Mouse (Mus musculus) intestine, postnatal 0 days (tissue): ENCODE results near the gene Zscan12. TPM values are rescaled to one million over a fixed set of nuclear protein-coding genes. Genes with fewer than 3 reads are reported as not detected.
A peak's percentile ranks its signal among the peaks of the same experiment; 100 is the strongest.

Experiments used
- ATAC-seq: fragments of 200-750 bp; cut with Nextera tagmentation; 2 replicates; pipeline ENCODE4 v1.8.0; 2017; ENCODE audit warnings: mild to moderate bottlenecking, moderate TSS enrichment, moderate library complexity
- H3K27ac ChIP-seq: fragments of 300-500 bp; sonication (generic); 2 replicates; pipeline ENCODE4 v1.5.1; 2014; ENCODE audit warnings: mild to moderate bottlenecking, low read depth, low read length, moderate library complexity
- H3K27me3 ChIP-seq: fragments of 300-500 bp; sonication (generic); replicated peaks from 2 replicates; pipeline ENCODE4 v1.6.1; 2014; ENCODE audit warnings: low read length, mixed read lengths; ENCODE audit not compliant: control insufficient read depth, insufficient read depth
- H3K36me3 ChIP-seq: fragments of 300-500 bp; sonication (generic); 2 replicates; pipeline ENCODE4 v1.6.1; 2014; ENCODE audit warnings: mild to moderate bottlenecking, moderate library complexity; ENCODE audit not compliant: control insufficient read depth, insufficient read depth
- H3K4me1 ChIP-seq: fragments of 300-500 bp; sonication (generic); replicated peaks from 2 replicates; pipeline ENCODE4 v1.6.1; 2014; ENCODE audit warnings: antibody characterized with exemption, low read length, mixed read lengths; ENCODE audit not compliant: control insufficient read depth, insufficient read depth
- H3K4me2 ChIP-seq: fragments of 300-500 bp; sonication (generic); replicated peaks from 2 replicates; pipeline ENCODE4 v1.6.1; 2014; ENCODE audit warnings: low read depth, mild to moderate bottlenecking, moderate library complexity
- H3K4me3 ChIP-seq: fragments of 300-500 bp; sonication (generic); 2 replicates; pipeline ENCODE4 v1.5.1; 2014; ENCODE audit warnings: low read depth, low read length
- H3K9ac ChIP-seq: fragments of 300-500 bp; sonication (generic); 2 replicates; pipeline ENCODE4 v1.6.1; 2014; ENCODE audit warnings: mild to moderate bottlenecking, low read depth, low read length
- H3K9me3 ChIP-seq: fragments of 300-500 bp; sonication (generic); 2 replicates; pipeline ENCODE4 v1.6.1; 2016; ENCODE audit warnings: mixed run types; ENCODE audit not compliant: control insufficient read depth
- CTCF ChIP-seq: sonication (generic); IDR thresholded peaks from 2 replicates; pipeline ENCODE4 v1.5.1; 2016; ENCODE audit warnings: low read depth, mild to moderate bottlenecking, control low read depth, antibody characterized with exemption, moderate library complexity
- WGBS: fragments of 180-500 bp; shearing (Covaris S2); extraction: QIAGEN DNeasy Blood & Tissue Kit; methylation state at CpG from one replicate; pipeline ENCODE4 v1.1.7; 2014; 5-methylcytosine and 5-hydroxymethylcytosine counted together
- polyA plus RNA-seq: library from polyadenylated mRNA; unstranded; fragments of >200 nt; fragmentation: Nextera tagmentation; extraction: Ambion mirVana; gene quantifications from 2 replicates; pipeline ENCODE4 v1.2.1, GENCODE M21; 2015

The Zscan12 gene
- polyA plus RNA-seq, 1 experiment from 2014 or later: 3.9 TPM

GRCm38 (mm10) chr13:21397486-21397885 is 34.9 kb downstream of the Zscan12 start:
- ATAC-seq: no peak
- Histone ChIP-seq H3K4me1 (0 out of 2 replicates have a peak, but pooled peaks cover 5% of the 10 kb centered on the region), H3K4me2 (no peak overlapping the region), H3K4me3 (no peak overlapping the region), H3K27me3 (no peaks in the 10 kb centered on the region), H3K27ac (no peak overlapping the region), H3K36me3 (peaks cover 36% of the 10 kb centered on the region), H3K9ac (no peak overlapping the region), H3K9me3 (no peaks in the 10 kb centered on the region)
- no peak for TF ChIP-seq CTCF
- WGBS: 89% methylated on average over 2 of the region's 2 CpGs

DNA sequence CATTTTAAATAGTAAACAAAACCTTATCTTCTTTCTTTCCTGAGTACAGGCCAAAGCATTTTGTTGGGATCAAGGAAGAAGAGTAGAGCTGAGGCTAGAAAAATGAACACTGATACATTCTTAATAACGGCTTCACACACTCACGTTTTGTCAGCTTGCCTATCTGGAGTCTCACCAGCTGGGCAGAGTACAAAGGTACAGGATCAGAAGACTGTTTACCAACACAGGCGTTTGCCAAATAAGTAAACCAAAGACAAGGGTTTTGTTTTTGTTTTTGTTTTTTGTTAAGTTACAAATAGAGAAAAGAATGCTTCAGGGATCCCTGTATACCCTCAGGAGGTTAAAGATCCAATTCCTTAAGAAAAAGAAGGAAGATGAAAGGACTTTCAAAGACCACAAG is 38.5 kb downstream of the Zscan12 start:
- TF ChIP-seq CTCF: no peak

GRCm38 (mm10) chr13:21401636-21402286 is 39.1 kb downstream of the Zscan12 start:
- Histone ChIP-seq H3K4me2 (peak overlapping the region; percentile 67), H3K36me3 (peaks cover 7% of the 10 kb centered on the region), H3K27ac (peak overlapping the region; percentile 79), H3K9me3 (no peaks in the 10 kb centered on the region), H3K4me1 (0 out of 2 replicates have a peak, but pooled peaks cover 5% of the 10 kb centered on the region), H3K9ac (peak overlapping the region; percentile 84), H3K27me3 (no peaks in the 10 kb centered on the region), H3K4me3 (peak overlapping the region; percentile 85)
- no peak for TF ChIP-seq CTCF
- 5% methylated on average over 12 of the region's 12 CpGs for WGBS
- ATAC-seq: peak; percentile 44; the same call in 1 of the 2 replicates

More for the DNA sequence above, 38.5 kb downstream of the Zscan12 start:
- Histone ChIP-seq H3K9ac (peak overlapping the region; percentile 28; the same call in 1 of the 2 replicates), H3K4me1 (0 out of 2 replicates have a peak, but pooled peaks cover 5% of the 10 kb centered on the region), H3K36me3 (peaks cover 9% of the 10 kb centered on the region), H3K27me3 (no peaks in the 10 kb centered on the region), H3K27ac (no peak overlapping the region), H3K4me3 (peak overlapping the region; percentile 85), H3K4me2 (peak overlapping the region; percentile 67), H3K9me3 (no peaks in the 10 kb centered on the region)
- 49% methylated on average over 3 of the region's 3 CpGs for WGBS
- ATAC-seq: no peak

- no peak for TF ChIP-seq CTCF
- WGBS: 2% methylated on average over 35 of the region's 35 CpGs
- peak; percentile 92 for ATAC-seq
These were observed 39.7 kb downstream of the Zscan12 start, which contains the start of gene Zkscan3 for GRCm38 (mm10) chr13:21402287-21402846. Zkscan3 (minus strand) TSS chr13:21402755.

DNA sequence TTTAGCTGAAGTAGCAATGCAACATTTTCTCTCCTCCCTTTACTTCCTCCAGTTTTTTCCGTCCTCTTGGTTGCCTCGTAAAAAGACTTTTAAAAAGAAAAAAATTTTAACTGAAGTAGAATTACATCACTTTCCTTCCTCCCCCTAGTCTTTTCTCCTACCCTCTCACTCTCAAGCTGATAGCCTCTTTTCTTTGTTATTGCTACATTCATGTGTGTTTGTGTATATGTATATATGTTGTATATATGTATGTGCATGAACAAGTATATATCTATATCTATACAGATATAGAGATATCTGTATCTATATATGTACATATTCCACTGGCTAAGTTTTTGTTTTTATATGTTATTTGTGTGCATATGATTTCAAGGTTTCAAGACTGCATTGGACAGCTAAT is 40.2 kb downstream of the Zscan12 start:
- Histone ChIP-seq H3K4me1 (0 out of 2 replicates have a peak, but pooled peaks cover 6% of the 10 kb centered on the region), H3K4me3 (peak overlapping the region; percentile 85), H3K27me3 (no peaks in the 10 kb centered on the region), H3K27ac (no peak overlapping the region), H3K9me3 (no peaks in the 10 kb centered on the region), H3K4me2 (peak overlapping the region; percentile 67), H3K9ac (no peak overlapping the region; the same call in 1 of the 2 replicates), H3K36me3 (peaks cover 7% of the 10 kb centered on the region)
- TF ChIP-seq CTCF: no peak
- no peak for ATAC-seq
- WGBS: 0% methylated on average over 2 of the region's 2 CpGs

More at GRCm38 (mm10) chr13:21402287-21402846, 39.7 kb downstream of the Zscan12 start, which contains the start of gene Zkscan3:
- Histone ChIP-seq H3K27me3 (no peaks in the 10 kb centered on the region), H3K9me3 (no peaks in the 10 kb centered on the region), H3K4me1 (0 out of 2 replicates have a peak, but pooled peaks cover 5% of the 10 kb centered on the region), H3K27ac (peak within 1 kb of the TSS; percentile 79), H3K4me3 (peak within 1 kb of the TSS; percentile 85), H3K4me2 (peak within 1 kb of the TSS; percentile 67), H3K9ac (peak within 1 kb of the TSS; percentile 84), H3K36me3 (peaks cover 7% of the 10 kb centered on the region)

- WGBS: 82% methylated on average over 11 of the region's 11 CpGs
- no peaks in the 10 kb centered on the region for H3K9me3 ChIP-seq
- H3K27ac ChIP-seq: 0 out of 2 replicates have a peak overlapping the region, but pooled peaks have one; percentile 0
- H3K4me2 ChIP-seq: peak overlapping the region; percentile 82; the same call in 1 of the 2 replicates
- no peak overlapping the region for H3K9ac ChIP-seq
- no peaks in the 10 kb centered on the region for H3K27me3 ChIP-seq
- ATAC-seq: no peak
- H3K36me3 ChIP-seq: no peaks in the 10 kb centered on the region
- H3K4me3 ChIP-seq: no peak overlapping the region
- H3K4me1 ChIP-seq: 0 out of 2 replicates have a peak, but pooled peaks cover 5% of the 10 kb centered on the region
- no peak for TF ChIP-seq CTCF
These were observed 44.7 kb downstream of the Zscan12 start for GRCm38 (mm10) chr13:21407341-21407740.
